Mouse (Mus musculus) lung, postnatal 36 days (tissue): ENCODE data around the gene Fkbp11.

Source experiments
- DNase-seq: peaks from one replicate; pipeline ENCODE4 v3.0.0; 2022; ENCODE audit warnings: mixed read lengths

Gene Fkbp11

GRCm38 (mm10) chr15:98692171-98692715 lies 35.8 kb downstream of the Fkbp11 start:
- DNase-seq: peak; percentile 65

GRCm38 (mm10) chr15:98691486-98692147 lies 36.4 kb downstream of the Fkbp11 start:
- no peak for DNase-seq

DNA sequence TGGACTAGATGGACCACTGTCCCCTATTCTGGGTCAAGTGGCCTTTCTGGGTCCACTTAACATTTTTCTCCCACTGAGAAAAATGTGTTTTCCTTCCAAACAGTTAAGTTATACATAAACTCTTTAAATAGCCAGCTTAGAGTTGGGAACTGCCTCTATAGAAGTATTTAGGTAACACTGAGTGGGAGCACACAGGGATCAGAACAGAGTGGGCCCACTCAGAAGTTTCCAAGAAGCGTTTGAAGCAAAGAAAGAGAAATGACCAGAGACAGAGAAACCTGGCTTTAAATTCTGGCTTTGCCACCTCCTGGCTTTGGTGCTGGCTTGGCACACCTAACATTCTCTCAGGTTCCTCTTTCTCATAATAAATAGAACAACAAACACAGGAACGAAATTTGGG lies 38.3 kb downstream of the Fkbp11 start:
- no peak for DNase-seq

GRCm38 (mm10) chr15:98685926-98686325 lies 42.1 kb downstream of the Fkbp11 start:
- no peak for DNase-seq

DNA sequence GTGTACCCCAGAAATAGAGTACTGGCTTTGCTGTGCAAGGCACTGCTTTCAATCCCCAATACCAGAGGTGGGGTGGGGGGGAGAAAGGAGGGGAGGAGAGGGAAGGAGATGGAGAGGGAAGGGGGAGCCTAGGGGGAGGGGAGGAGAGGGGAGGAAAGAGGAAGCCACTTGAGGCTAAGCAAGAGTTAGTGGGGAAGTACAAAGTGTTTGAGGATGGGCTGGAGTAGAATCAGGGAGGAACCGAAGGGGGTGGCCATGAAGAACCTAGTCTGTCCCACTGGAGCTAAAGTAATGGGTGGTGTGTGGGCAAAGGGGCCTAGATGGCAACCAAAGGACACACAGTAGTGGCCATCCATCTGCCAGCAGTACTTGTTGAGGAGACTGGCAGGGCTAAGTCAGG lies 44.3 kb downstream of the Fkbp11 start:
- no peak for DNase-seq

GRCm38 (mm10) chr15:98683177-98683576 lies 44.8 kb downstream of the Fkbp11 start:
- DNase-seq: no peak

DNA sequence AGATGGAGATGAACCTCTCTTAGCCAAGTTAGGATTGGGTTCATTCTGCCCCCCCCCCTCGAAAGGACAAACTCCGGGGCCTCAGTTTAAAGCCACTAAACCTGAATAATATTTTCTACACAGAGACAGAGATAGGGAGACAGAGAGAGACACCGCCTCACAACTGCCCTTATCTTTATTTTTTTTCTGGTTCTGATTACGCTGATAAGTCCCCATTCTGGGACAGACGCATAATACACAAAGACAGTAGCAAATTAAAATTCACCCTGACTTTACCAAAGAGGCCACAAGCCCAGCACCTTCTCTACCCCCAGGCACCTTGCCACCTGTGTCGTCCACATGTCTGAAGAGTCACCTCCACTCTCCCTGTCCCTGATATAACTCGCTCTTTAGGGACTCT lies 46.4 kb downstream of the Fkbp11 start:
- DNase-seq: no peak

- DNase-seq: no peak
Observed at GRCm38 (mm10) chr15:98680660-98681059, 47.3 kb downstream of the Fkbp11 start.

- no peak for DNase-seq
Observed at GRCm38 (mm10) chr15:98677977-98678376, 50.0 kb downstream of the Fkbp11 start.

- peak; percentile 91 for DNase-seq
Observed at GRCm38 (mm10) chr15:98676940-98677728, 50.9 kb downstream of the Fkbp11 start, which contains the start of gene Rnd1. Rnd1 (minus strand) TSS chr15:98677461.

DNA sequence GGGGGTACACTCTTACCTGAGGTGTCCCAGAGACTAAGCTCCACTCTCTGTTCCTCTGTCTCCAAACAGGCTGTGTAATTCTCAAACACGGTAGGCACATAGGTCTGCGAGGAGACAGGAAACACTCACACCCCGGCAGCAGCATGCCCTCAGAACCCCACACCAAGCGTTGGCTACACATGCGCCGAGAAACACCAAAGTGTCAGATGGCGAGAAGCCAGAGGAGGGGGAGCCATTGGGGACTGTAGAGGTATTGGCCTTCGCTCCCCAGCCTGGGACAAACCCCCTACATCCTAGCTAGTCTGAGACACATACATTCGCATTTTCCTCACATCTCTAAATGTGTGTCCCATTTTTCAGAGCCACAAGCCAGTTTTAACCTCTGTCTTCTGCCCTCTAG lies 51.5 kb downstream of the Fkbp11 start:
- DNase-seq: no peak

DNA sequence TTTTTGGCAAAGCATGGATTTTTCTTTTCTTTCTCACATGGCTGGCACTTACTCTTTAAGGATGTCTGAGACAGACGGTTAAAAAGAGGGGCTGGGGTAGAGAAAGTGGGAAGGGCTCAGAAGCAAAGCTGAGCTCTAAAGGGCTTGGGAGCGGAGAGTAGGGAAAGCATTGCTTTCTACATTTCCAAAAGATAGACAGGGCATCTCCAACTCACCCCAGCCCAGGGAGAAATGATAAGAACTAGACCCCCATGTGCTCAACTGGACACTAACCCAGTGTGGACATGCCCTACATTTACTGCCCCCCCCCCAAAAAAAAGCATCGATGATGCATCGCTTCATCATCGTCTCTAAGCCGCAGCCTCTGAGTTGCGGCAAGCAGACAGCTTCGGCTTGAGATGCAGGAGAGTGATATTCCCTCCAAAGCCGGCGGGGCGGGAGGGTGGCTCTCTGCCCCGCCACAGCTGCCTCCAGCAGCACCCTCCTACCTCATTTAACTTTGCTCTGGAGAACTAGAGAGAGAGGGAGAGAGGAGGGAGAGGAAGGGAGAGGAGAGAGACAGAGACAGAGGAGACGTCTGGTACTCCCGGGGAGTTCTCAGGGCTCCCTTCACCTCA lies 52.3 kb downstream of the Fkbp11 start:
- no peak for DNase-seq

DNA sequence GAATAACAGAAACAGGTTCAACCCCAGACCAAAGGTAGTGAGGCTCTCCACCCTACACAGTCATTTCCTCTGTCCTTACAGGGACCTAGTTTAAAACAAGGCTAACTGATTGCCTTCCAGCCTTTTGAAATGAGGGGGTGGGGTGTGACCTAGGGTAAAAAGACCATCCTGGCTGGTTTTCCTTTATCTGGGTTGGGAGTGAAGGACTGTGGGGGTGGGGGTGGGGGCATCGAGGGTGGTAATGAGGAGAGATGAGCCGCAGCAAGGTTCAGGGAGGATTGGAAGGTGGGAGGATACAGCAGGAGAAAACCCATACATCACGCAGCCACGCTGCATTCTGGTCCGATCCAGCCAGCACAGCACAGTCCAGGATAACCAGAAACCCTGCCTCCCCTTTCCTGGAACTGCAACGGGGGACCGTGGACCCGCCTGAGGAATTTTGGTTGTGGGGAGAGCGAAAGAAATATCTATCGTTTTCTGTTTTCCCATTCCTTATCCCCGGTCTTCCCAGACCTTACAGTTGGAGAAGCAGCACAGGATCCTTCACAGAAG lies 52.9 kb downstream of the Fkbp11 start:
- DNase-seq: no peak
